Mouse (Mus musculus) MEL (cell line): ENCODE data around the gene Larp1b. TPM values are rescaled to one million over a fixed set of nuclear protein-coding genes. Genes with fewer than 3 reads are reported as not detected.

Experiments used
- polyA plus RNA-seq, 2 experiments: library from polyadenylated mRNA; stranded (reverse) in 1 of 2; unstranded in 1 of 2; fragments of >175 nt in 1 of 2; fragments of >200 nt in 1 of 2; gene quantifications; 2 replicates each; pipeline versions ENCODE4 v1.2.1 to v1.2.4; 2012; ENCODE audit warnings: low replicate concordance in 2 of 2, low read depth in 1 of 2; ENCODE audit not compliant: insufficient read length in 2 of 2, insufficient read depth in 1 of 2, missing spikeins in 1 of 2
- total RNA-seq: library from RNA; depleted of rRNA; stranded (reverse); fragments of 300-350 nt; gene quantifications from 2 replicates; pipeline ENCODE4 v1.2.3, GENCODE M21; 2012; rRNA removed

The Larp1b gene
- total and polyA plus RNA-seq, 3 experiments, result 30.4 to 33.3 TPM; not detected in 1

Other genes starting within 250 kb of the Larp1b start
- gene Slc25a31, start 241.0 kb upstream of the Larp1b start, total RNA-seq, result not detected in 2 replicates
- gene Slc25a31, start 241.0 kb upstream of the Larp1b start, polyA plus RNA-seq, result not detected
- gene Hspa4l, start 205.3 kb upstream of the Larp1b start, total RNA-seq, result 35.7 and 37.4 TPM in 2 replicates
- gene Hspa4l, start 205.3 kb upstream of the Larp1b start, polyA plus RNA-seq, result 10 to 100 TPM; 19.2 to 37.2 TPM
- 60.3 and 71.0 TPM in 2 replicates for gene Plk4, start 149.8 kb upstream of the Larp1b start, total RNA-seq
- 100 to 1,000 TPM in 1 of 2 experiments, 10 to 100 TPM in 1; 57.6 to 381 TPM for gene Plk4, start 149.8 kb upstream of the Larp1b start, polyA plus RNA-seq
- 3.2 and 4.0 TPM in 2 replicates for gene Mfsd8, start 102.9 kb upstream of the Larp1b start, total RNA-seq
- 1 to 10 TPM in 1 of 2 experiments, not detected in 1; 6.4 TPM for gene Mfsd8, start 102.9 kb upstream of the Larp1b start, polyA plus RNA-seq
- 1.3 and 2.9 TPM in 2 replicates for gene Abhd18, start 102.9 kb upstream of the Larp1b start, total RNA-seq
- 1 to 10 TPM in 1 of 2 experiments, not detected in 1; 3.6 TPM for gene Abhd18, start 102.9 kb upstream of the Larp1b start, polyA plus RNA-seq
- not detected in 2 replicates for gene 1700034I23Rik, start 47.3 kb upstream of the Larp1b start, total RNA-seq
- not detected for gene 1700034I23Rik, start 47.3 kb upstream of the Larp1b start, polyA plus RNA-seq
- gene Pgrmc2, start 133.2 kb downstream of the Larp1b start, total RNA-seq, result 23.2 and 23.8 TPM in 2 replicates
- gene Pgrmc2, start 133.2 kb downstream of the Larp1b start, polyA plus RNA-seq, result 10 to 100 TPM in 1 of 2 experiments, not detected in 1; 52.8 TPM